ENCODE assay signal across 11 mouse cellular contexts in the genomic region with DNA sequence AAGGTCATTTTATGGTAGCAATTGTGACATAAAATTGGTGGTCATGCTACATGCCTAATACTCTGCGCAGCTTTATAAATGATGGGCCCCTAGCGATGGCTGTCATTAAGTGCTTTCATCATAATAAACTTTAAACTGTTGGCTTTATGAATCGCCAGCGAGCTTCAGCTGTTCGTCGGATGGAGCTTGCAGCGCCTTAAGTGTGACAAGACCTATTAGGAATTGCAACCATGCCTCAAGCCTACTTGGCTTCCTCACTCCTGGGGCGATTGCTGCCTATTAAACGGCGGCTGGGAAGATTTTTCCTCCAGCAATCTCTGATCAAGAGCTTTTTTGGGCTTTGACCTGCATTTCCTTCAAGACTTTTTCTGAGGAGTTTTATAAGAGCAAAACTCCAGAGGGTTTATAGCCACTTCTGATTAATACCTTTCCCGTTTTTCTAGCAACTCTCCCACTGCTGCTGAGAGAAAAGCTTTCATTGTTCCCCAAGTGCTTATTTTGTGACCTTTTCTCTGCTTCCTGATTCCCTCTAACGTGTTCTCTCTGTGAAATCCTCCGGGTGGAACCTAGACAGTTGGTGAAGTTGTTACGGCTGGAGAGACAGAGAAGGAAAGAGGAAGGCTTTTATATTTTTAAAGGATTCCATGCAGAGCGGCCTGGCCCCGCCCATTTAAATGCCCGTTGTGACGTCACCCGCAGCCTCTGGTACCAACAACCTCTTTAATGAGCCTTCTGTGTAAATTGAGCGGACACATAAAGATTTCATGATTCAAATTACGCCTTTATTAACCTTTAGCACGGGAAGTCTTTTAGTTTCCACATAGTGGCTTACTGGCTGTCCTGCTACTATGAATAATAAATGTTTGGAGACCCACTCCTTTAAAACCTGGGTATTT.
A peak's percentile ranks its signal among the peaks of the same experiment; 100 is the strongest.
DNase-seq lines count a peak whose midpoint lies in the region; ATAC-seq lines count a peak whose summit lies in the region.
"Had no signal": no experiment of that assay in that cellular context is flagged by ENCODE, and none has a peak within 500 bp of the region (broad histone marks: within the 10 kb centered on the region; RNA-seq: fewer than 3 reads in every experiment).

No protein-coding gene starts in this region.

- H3K4me3 ChIP-seq in heart, embryonic 16.5 days (ENCODE audit: low read length) = 0 out of 2 replicates have a peak overlapping the region, but pooled peaks have one; percentile 8
- H3K4me3 ChIP-seq in brown adipose tissue, adult 24 weeks (ENCODE audit: insufficient read depth, low read depth, low read length) = peak overlapping the region; percentile 24
- no peak overlapping the region for H3K4me3 ChIP-seq in midbrain, embryonic 11.5 days (ENCODE audit: low read depth, low read length)
- H3K4me3 ChIP-seq in hindbrain, embryonic 14.5 days (replicated peaks; ENCODE audit: low read length) = no peak overlapping the region
- H3K4me3 ChIP-seq: liver, embryonic 15.5 days had no signal

- H3K36me3 ChIP-seq in heart, embryonic 16.5 days (ENCODE audit: control insufficient read depth, insufficient read depth) = no peaks in the 10 kb centered on the region
- H3K36me3 ChIP-seq in midbrain, embryonic 11.5 days (ENCODE audit: control insufficient read depth, insufficient read depth, low read length) = no peaks in the 10 kb centered on the region
- no peaks in the 10 kb centered on the region for H3K36me3 ChIP-seq in hindbrain, embryonic 14.5 days (replicated peaks; ENCODE audit: control insufficient read depth, insufficient read depth)
- H3K36me3 ChIP-seq: liver, embryonic 15.5 days had no signal

- 15% methylated on average over 22 of the region's 22 CpGs for WGBS in heart, embryonic 16.5 days
- 12% methylated on average over 22 of the region's 22 CpGs for WGBS in midbrain, embryonic 11.5 days
- 12% methylated on average over 22 of the region's 22 CpGs for WGBS in hindbrain, embryonic 14.5 days

- intact Hi-C loops in heart, postnatal 25 days (cut with DNase I) = no loop called here

- no peak overlapping the region for H3K27ac ChIP-seq in heart, embryonic 16.5 days (ENCODE audit: low read length)
- H3K27ac ChIP-seq in brown adipose tissue, adult 24 weeks (replicated peaks; ENCODE audit: low read depth, low read length) = peak overlapping the region; percentile 41; the same call in 1 of the 2 replicates
- H3K27ac ChIP-seq in midbrain, embryonic 11.5 days (ENCODE audit: low read depth, low read length) = no peak overlapping the region
- no peak overlapping the region for H3K27ac ChIP-seq in hindbrain, embryonic 14.5 days
- H3K27ac ChIP-seq: hindbrain, postnatal 0 days; liver, embryonic 15.5 days had no signal

- peaks cover 3% of the 10 kb centered on the region; the same call in 1 of the 2 replicates for H3K4me1 ChIP-seq in heart, embryonic 16.5 days (ENCODE audit: control insufficient read depth, insufficient read depth, low read length)
- no peaks in the 10 kb centered on the region for H3K4me1 ChIP-seq in brown adipose tissue, adult 24 weeks (ENCODE audit: control insufficient read depth, insufficient read depth, insufficient read length, low read length)
- peaks cover 15% of the 10 kb centered on the region for H3K4me1 ChIP-seq in midbrain, embryonic 11.5 days (ENCODE audit: control insufficient read depth, insufficient read depth, low read length)
- no peaks in the 10 kb centered on the region for H3K4me1 ChIP-seq in hindbrain, embryonic 14.5 days (replicated peaks; ENCODE audit: control insufficient read depth, insufficient read depth, low read length)
- H3K4me1 ChIP-seq: liver, embryonic 15.5 days had no signal

- H3K9me3 ChIP-seq in heart, embryonic 16.5 days (replicated peaks; ENCODE audit: control insufficient read depth, low read length) = no peaks in the 10 kb centered on the region
- H3K9me3 ChIP-seq in midbrain, embryonic 11.5 days (ENCODE audit: control insufficient read depth, low read length) = no peaks in the 10 kb centered on the region
- H3K9me3 ChIP-seq in hindbrain, embryonic 14.5 days (ENCODE audit: control insufficient read depth, low read length) = no peaks in the 10 kb centered on the region
- H3K9me3 ChIP-seq: liver, embryonic 15.5 days had no signal

- H3K27me3 ChIP-seq in heart, embryonic 16.5 days (ENCODE audit: control insufficient read depth, insufficient read depth, low read length) = peaks cover 88% of the 10 kb centered on the region
- peaks cover 94% of the 10 kb centered on the region for H3K27me3 ChIP-seq in midbrain, embryonic 11.5 days (ENCODE audit: control insufficient read depth, insufficient read depth, low read length)
- H3K27me3 ChIP-seq in hindbrain, embryonic 14.5 days (ENCODE audit: control insufficient read depth, insufficient read depth, low read length) = peaks cover 100% of the 10 kb centered on the region

- ATAC-seq in heart, embryonic 16.5 days (replicated peaks; ENCODE audit: extremely low read depth, insufficient read depth, low FRiP score) = no peak
- peak; percentile 37 to 51; a peak in 1 of 4 replicates for ATAC-seq in hematopoietic stem cell, adult 5-6 weeks (replicated peaks in 1 of 2; ENCODE audit: insufficient read depth in 1 of 2, low FRiP score in 2 of 2, low TSS enrichment in 1 of 2, low read depth in 1 of 2, poor library complexity in 2 of 2, severe bottlenecking in 2 of 2)
- no peak for ATAC-seq in midbrain, embryonic 11.5 days (ENCODE audit: low FRiP score)
- ATAC-seq in hindbrain, embryonic 14.5 days (ENCODE audit: low FRiP score) = no peak
- ATAC-seq: hindbrain, postnatal 0 days had no signal

- peak overlapping the region; percentile 33; the same call in 1 of the 2 replicates for H3K4me2 ChIP-seq in heart, embryonic 16.5 days (ENCODE audit: low read depth, low read length)
- H3K4me2 ChIP-seq in midbrain, embryonic 11.5 days = 0 out of 2 replicates have a peak overlapping the region, but pooled peaks have one; percentile 4
- no peak overlapping the region for H3K4me2 ChIP-seq in hindbrain, embryonic 14.5 days (replicated peaks)
- H3K4me2 ChIP-seq: liver, embryonic 15.5 days had no signal

- no peak for DNase-seq in heart, postnatal 25 days (ENCODE audit: low spot score)
- DNase-seq in midbrain, embryonic 11.5 days (ENCODE audit: low spot score, missing footprints) = peak; percentile 96
- DNase-seq in spleen, postnatal 4 days (ENCODE audit: low spot score in 2 of 2) = no peak
- no peak for DNase-seq in hindbrain, embryonic 14.5 days (ENCODE audit: low spot score)
- DNase-seq in urinary bladder, postnatal 14 days (ENCODE audit: low spot score) = no peak
- DNase-seq: thymus, adult 18-20 months had no signal

- no peak overlapping the region for H3K9ac ChIP-seq in heart, embryonic 16.5 days (ENCODE audit: low read length)
- no peak overlapping the region for H3K9ac ChIP-seq in midbrain, embryonic 11.5 days (ENCODE audit: low read length)
- H3K9ac ChIP-seq in hindbrain, embryonic 14.5 days = no peak overlapping the region
- H3K9ac ChIP-seq: liver, embryonic 15.5 days had no signal

Comparison
In these comparisons a context has a peak if more than half of its experiments do, and no peak if none do; other contexts are left out.
1. ATAC-seq: peak in hematopoietic stem cell, adult 5-6 weeks (2 of 2); none in heart, embryonic 16.5 days (single experiment), midbrain, embryonic 11.5 days (single experiment) and hindbrain, embryonic 14.5 days (single experiment).
2. H3K4me3 ChIP-seq: peak in heart, embryonic 16.5 days (single experiment) and brown adipose tissue, adult 24 weeks (single experiment); none in midbrain, embryonic 11.5 days (single experiment) and hindbrain, embryonic 14.5 days (single experiment).